Mouse (Mus musculus): ENCODE measurements around the gene Dnajb3.

GRCm38 (mm10) chr1:88235046-88235893, 29.7 kb upstream of the Dnajb3 start:
- TF ChIP-seq CTCF (IDR thresholded peaks at IDR 0.05; ENCODE audit: extremely low read depth, insufficient read depth, low read length) (no peak), POLR2A (IDR thresholded peaks at IDR 0.05; ENCODE audit: extremely low read depth, insufficient read depth, low read length) (no peak)
